Mouse (Mus musculus): ENCODE results near the gene Tmem88b.
A peak's percentile ranks its signal among the peaks of the same experiment; 100 is the strongest.
"Not testable (repeated sequence)": the region's sequence is repeated elsewhere in the genome, so short reads cannot be mapped to it uniquely, and the experiment has no call there.

The Tmem88b gene

DNA sequence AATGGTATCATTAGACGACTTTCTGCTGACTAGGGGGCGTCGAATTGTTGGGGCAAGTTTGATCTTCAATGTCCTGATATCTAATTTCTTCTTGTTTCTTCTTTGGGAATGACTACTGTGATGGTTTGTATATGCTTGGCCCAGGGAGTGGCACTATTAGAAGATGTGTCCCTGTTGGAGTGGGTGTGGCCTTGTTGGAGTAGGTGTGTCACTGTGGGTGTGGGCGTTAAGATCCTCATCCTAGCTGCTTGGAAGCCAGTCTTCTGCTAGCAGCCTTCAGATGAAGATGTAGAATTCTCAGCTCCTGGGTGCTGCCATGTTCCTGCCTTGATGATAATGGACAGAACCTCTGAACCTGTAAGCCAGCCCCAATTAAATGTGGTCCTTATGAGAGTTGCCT, 3.2 kb upstream of the Tmem88b start:
- DNase-seq (ENCODE audit: low spot score in 2 of 2), result not testable (repeated sequence)

DNA sequence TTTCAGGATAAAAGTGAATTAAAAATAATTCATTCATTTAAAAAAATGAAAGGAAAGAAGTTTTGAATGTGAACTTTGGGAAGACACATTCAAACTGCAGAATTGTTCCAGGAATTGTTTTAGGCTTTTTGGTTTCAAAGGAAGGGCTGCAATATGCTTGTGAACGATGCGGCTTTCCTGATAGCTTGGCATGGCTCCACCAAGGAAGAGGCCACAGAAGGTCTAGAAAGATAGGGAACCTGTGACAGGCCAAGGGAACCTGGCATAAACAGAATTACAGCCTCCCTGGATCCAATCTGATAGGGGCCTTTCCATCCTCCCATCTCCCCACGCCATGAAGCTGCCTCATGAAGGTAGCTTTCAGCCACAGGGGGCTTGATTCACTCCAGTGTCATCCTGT, 2.6 kb upstream of the Tmem88b start:
- no peak for DNase-seq (ENCODE audit: low spot score in 2 of 2)

DNA sequence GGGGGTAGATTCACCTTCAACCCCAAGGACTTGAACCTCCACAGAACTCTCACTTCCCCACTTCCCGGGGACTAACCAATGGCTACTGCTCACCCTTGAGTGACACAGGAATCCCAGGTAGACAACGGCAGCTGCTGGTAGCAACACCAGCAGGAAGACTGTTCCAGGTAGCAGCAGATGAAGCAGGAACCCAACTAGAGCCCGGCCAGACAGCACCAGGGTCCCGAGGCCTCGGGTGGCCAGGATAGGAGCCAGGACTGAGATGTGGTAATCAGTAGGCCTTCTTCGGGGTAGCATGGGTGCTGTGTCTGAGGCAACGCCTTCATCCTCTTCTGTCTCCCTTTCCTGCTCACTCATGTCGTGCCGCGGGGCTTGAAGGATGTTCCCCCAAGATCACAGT, 428 bp downstream of the Tmem88b start:
- DNase-seq (ENCODE audit: low spot score in 2 of 2), result no peak

GRCm38 (mm10) chr4:155784081-155784701, 1.5 kb downstream of the Tmem88b start:
- peak; percentile 70 to 71 for DNase-seq (ENCODE audit: low spot score in 2 of 2)

DNA sequence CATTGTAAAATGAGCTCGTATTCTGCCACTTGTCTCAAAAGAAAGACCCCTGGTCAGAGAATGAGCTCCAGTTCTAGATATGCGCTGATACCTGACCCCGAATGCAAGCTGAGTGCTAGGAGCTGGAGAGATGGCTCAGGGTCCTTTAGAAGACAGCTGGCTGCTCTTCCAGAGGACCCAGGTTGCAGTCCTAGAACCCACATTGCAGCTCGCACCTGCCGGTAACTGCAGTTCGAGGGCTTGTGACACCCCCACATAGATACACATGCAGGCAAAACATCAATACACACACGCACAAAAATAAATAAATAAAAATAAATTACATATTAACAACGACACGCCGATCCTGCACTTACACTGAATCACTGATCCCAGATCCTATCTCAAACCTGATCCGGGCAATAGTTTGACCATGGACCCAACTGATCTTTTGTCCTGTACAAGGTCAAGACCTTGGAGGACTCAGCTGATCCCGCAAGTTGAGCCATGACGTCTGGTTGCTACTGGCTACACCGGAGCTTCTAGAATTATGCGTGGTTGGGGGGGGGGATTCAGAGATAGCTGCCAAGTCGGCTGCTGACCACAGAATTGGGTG, 2.1 kb downstream of the Tmem88b start:
- no peak for DNase-seq (ENCODE audit: low spot score in 2 of 2)

- no peak for DNase-seq (ENCODE audit: low spot score in 2 of 2)
Observed at GRCm38 (mm10) chr4:155780895-155781294, 4.8 kb downstream of the Tmem88b start.

- no peak for DNase-seq (ENCODE audit: low spot score in 2 of 2)
Observed at GRCm38 (mm10) chr4:155779498-155779897, 6.2 kb downstream of the Tmem88b start.

DNA sequence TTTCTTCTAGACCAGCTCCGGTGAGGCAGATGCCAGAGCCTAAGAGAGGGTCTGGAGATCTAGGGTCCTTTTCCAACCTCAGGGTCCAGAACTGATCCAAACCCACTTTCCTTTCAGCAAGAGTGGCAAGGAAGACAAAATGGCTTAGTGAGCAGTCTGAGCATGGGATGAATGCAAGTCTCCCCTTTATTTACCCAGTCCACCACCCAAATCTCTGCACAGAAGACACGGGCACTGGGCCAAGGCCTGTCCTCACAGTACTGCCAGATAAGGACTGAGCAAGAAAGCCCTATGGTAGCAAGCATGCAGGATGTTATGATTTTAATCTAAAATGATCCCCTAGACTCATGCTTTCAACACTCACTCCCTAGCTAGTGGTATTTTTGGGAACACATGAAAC, 7.9 kb downstream of the Tmem88b start:
- no peak for DNase-seq (ENCODE audit: low spot score in 2 of 2)

DNA sequence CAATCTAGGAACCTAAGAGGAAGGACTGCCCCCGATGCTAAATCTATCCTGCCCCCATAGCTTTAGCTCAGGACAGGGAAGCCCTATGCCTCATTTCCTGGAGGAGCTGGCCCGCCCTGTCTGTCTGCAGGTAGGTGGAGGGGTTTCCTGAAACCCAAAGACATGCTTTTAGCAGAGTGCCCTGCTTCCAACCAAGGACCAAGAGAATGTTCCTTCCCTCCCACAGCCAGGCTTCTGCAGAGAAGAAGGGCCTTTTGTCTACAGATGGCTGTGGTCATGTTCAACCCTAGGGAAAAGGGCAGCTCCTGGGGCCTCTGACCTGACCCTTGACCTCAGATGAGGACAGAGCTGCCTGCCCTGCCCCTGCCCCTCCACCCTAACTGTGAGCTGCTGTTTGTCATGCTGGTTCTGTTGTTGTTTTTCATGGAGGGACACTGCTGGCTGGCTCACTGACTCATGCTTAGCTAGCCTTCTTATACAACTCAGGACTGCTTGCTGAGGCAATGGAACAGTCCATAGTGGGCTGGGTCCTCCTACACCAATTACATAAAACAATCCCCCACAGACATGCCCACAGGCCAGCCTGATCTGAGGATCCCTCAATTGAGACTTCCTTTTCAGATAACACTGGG, 8.9 kb downstream of the Tmem88b start:
- peak in 1 of 2 experiments; percentile 11 for DNase-seq (ENCODE audit: low spot score in 2 of 2)

- no peak for DNase-seq (ENCODE audit: low spot score in 2 of 2)
Observed at GRCm38 (mm10) chr4:155775855-155776254, 9.8 kb downstream of the Tmem88b start.

DNA sequence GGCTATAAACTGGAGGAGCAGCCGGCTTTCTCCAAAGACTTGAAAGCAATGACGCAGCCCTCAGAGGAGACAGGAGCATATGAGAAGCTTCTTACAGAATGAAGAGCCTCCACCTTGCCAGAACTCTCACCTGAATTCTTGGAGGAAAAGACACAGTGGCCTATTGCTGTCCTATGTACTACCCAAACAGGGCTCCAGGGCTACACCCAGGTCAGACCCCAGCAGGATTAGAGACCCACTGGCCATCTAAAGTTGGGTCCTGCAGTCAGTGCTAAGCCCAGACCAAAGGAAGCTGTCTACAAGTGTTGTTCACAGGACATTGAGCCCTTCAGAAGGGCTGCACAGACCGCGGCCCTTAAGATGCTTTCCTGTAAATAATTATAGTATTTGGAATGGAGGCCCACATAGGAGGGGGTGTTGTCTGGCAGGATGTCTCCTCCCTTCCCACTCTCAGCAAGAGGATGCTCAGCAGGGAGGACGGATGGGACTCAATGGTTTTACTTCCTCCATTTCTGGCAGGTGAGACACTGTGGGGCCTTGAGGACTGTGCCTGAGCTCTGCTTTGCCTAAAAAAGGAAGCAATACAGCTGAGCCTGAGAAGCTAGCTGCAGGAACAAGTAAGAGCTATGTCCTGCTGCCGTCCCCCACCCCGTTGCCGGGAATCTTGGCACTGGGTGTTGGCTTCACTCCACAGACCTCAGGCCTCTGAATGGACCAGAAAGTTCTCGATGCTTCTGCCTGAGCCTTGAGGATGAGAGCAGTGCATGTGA, 10.5 kb downstream of the Tmem88b start:
- DNase-seq (ENCODE audit: low spot score in 2 of 2), result peak in 1 of 2 experiments; percentile 28

- peak; percentile 63 to 77 for DNase-seq (ENCODE audit: low spot score in 2 of 2)
Observed at GRCm38 (mm10) chr4:155774280-155774754, 11.4 kb downstream of the Tmem88b start, which contains the start of gene Vwa1. Gene Vwa1 (minus strand): TSS chr4:155774698.

- no peak for DNase-seq (ENCODE audit: low spot score in 2 of 2)
Observed at GRCm38 (mm10) chr4:155773335-155774078, 12.2 kb downstream of the Tmem88b start.

GRCm38 (mm10) chr4:155772786-155773185, 12.9 kb downstream of the Tmem88b start:
- no peak for DNase-seq (ENCODE audit: low spot score in 2 of 2)

DNA sequence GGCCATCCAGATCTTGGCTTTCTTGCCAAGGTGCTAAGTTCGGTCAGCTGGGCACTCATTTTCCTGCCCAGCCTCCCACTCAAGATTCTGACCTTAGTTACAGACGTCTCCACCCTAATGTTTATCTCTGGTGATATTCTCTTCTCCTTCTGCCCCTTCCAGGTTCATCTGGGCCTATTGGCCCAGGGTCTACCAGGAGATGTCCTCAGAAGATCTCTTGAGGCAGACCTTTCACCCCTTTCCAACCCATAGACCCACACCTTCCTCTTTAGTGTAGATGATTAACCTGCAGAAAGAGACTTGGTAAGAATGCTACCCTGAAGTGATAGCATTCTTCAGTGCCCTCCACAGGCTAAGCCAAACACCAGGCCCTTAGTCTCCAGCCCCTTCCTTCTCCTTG, 14.0 kb downstream of the Tmem88b start:
- no peak for DNase-seq (ENCODE audit: low spot score in 2 of 2)

- DNase-seq (ENCODE audit: low spot score in 2 of 2), result no peak
Observed at GRCm38 (mm10) chr4:155770626-155771025, 15.0 kb downstream of the Tmem88b start.

DNA sequence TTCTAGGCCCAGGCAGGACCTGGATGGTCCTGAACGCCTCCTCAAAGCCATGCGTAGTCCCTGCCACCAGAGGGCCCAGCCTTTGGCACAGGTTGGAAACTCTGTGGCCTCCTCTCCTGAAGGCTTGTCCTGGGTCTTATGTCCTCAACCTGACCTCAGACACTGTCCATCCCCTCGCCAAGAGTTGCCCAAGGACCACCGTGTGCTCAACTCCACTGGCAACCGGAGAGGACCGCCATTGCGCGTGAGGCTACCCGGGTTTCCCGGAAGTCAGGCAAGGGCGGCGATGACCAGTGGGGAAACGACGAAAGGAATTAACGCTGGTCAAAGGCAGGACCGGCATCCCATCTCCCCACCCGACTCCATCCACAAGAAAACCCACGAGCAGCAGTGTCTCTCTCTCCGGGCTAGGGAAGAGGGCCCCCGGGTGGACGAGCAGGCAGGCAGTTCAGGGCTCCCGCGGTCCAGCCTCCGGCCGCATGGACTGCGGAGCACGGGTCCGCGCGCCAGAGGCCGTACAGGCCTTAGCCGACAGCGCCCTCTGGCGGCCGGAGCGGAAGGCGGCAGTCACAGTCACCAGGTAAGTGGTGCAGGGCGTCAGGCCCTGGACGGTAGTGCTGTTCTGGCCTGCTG, 15.7 kb downstream of the Tmem88b start:
- peak; percentile 85 to 88 for DNase-seq (ENCODE audit: low spot score in 2 of 2)

GRCm38 (mm10) chr4:155769496-155769879, 16.2 kb downstream of the Tmem88b start:
- no peak for DNase-seq (ENCODE audit: low spot score in 2 of 2)

GRCm38 (mm10) chr4:155762357-155762756, 23.3 kb downstream of the Tmem88b start:
- DNase-seq (ENCODE audit: low spot score in 2 of 2), result no peak

DNA sequence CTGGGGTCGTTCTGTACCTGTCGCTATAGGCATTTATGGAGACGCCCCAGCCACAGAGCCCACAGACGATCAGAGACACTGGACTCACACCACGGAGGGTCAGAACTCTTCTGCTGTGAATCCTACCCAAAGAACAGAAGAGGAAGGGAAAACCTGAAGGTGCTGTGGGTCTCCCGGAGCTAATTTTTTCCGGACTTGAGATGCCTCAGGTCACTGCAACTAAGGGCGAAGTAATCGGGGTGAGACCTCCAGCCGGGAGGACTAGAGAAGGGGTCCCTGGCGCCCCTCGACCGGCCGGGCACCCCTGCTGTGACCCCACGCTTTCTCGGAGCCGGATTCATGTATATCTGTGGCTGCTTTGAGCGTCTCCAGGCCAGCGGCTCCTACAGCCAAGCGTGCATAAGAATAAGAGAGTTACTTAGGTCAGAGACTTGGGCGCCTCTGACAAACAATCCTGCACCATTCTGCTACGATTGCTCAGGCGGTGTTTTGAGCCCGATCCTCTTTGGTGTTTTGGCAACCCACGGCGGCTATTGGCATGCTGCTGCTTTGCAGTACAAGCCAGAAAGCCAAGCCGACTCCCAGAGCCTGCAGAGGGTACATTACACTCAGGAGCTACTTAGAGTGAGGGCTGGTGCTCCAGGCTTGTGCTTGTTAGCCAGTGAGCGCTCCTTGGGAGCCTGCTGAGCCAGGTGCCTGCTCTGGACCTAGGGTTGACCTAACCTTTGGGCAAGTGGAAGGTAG, 24.1 kb downstream of the Tmem88b start:
- DNase-seq (ENCODE audit: low spot score in 2 of 2), result no peak

All from frontal cortex, postnatal 25 days (tissue).